Mouse (Mus musculus) adrenal gland, postnatal 14 days (tissue): ENCODE results near the gene Ptcd3. TPM values are rescaled to one million over a fixed set of nuclear protein-coding genes. Genes with fewer than 3 reads are reported as not detected.

Experiments used
- DNase-seq: peaks from one replicate; pipeline ENCODE4 v3.0.0; 2021; ENCODE audit warnings: mixed read lengths
- total RNA-seq: library from RNA; stranded (reverse); gene quantifications from 2 replicates; pipeline ENCODE4 v1.2.3, GENCODE M21; 2021

Gene Ptcd3
- total RNA-seq, 1 experiment from 2014 or later = 112 TPM

DNA sequence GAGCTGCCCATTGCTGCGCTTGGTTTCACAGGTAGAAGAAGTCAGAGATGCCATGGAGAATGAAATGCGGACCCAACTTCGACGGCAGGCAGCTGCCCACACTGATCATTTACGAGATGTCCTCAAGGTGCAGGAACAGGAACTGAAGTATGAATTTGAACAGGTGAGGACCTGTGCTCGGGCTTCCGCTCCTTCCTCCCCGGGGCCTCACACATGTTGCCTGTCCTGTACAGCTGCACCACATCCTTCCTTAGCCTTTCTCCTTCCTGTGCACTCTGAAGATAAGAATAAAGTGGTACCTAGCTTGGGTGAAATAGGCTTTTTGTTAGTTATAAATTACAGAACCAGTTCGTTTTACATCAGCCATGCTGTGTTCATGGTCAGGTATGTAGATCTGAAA, 37.2 kb downstream of the Ptcd3 start:
- no peak for DNase-seq

DNA sequence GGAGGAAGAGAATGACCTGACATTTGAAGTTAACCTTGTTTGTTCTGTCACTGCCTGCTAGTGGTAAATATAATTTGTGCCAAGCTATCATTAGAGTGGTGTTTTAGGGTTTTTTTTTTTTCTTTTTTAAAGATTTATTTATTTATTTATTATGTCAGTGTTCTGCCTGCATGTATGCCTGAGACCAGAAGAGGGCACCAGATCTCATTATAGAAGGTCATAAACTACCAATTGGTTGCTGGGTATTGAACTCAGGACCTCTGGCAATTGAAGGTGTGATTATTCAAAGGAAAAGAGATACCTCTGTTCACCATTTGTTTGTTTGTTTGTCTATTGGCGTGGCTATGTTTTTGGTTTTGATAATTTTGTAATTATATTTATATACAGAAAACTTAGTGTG, 39.7 kb downstream of the Ptcd3 start:
- DNase-seq = no peak

DNA sequence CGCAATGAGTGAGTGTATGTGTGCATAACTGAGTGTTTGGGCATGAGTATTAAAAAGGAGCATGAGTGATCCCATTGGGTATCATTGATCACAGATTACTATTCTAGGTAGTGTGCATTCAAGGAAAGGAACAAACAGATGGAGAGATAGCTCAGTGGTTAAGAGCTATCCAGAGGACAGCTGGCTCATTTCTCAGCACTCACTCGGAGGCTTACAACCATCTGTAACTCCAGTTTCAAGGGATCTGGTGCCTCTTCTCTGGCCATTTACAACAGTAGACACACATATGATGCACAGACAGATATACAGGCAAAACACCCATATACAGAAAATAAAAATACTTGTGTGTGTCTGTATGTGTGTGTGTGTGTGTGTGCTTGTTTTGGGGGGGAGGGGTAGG, 40.8 kb downstream of the Ptcd3 start:
- DNase-seq = no peak

DNA sequence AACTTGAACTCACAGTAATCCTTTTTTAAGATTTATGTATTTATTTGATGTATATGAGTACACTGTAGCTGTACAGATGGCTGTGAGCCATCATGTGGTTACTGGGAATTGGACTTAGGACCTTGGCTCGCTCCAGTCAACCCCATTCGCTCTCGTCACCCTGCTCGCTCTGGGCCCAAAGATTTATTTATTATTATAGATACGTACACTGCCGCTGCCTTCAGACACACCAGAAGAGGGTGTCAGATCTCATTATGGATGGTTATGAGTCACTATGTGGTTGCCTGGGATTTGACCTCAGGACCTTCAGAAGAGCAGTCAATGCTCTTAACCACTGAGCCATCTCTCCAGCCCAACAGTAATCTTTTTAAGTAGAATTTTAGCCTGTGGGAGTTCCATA, 61.6 kb downstream of the Ptcd3 start:
- peak; percentile 17 for DNase-seq

DNA sequence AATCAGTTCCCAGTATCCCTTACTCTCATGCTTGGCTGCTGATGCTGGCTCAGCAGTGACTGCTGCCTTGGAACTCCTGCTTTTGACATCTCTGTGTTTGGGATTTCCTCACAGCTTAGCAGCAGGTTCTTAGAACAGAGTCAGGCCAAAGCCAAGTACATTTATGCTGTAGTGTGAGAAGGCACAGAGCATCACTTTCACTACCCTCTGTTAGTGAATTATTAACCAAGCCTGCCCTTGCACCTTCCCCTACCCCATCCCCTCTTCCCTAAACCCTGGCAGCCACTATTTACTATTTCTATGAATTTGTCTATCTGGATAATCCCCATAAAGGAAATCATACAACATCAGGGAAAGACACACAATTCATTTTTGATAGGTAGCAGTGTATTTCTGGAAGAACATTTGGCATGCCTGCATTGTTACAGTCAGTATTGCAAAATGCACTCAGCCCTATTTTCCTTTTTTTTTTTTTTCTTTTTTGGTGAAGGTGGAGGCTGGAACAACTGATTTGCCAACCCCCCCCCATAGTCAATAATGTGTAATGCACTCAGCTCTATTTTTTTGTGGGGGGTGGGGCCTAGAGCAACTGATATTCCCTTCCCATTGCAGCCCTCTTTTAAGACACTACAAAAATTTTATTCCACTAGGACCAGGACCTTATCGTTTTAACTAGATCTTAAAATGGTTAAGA, 67.8 kb downstream of the Ptcd3 start:
- no peak for DNase-seq

DNA sequence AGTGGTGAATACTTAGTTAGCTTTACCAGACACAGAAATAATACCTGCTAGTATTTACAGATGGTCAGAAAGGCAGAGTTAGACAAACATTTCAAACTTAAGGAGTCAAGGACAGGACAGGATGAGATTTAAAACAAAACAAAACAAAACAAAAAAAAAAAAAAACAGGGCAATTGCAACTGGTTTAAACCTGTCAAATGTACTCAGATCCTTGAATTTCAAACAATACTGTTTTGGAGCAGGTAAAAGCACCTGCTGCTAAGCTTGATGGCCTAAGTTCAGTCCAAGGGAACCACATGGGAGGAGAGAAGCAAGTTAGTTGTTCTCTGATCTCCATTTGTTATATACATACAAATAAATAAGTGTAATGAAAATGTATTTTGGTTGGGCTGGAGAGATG, 68.7 kb downstream of the Ptcd3 start:
- no peak for DNase-seq

DNA sequence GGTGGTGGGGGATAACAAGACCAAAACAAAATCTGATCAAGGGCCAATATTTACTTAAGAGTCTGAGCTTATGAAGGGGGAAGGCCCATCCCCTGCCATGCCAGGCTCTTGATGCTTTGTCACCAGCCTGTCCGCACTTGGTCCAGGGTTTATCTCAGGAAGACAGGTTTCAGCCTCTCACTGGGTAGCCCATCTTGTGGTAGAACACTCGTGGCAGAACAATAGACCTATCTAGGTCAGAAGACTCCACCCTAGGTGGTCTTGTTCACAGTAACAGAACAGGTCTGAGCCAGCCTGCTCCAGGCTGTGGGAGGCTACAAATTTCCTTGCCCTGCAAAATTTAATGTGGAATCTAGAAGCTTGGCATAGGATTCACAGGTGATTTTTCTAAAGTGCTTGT, 71.7 kb downstream of the Ptcd3 start:
- DNase-seq = no peak

DNA sequence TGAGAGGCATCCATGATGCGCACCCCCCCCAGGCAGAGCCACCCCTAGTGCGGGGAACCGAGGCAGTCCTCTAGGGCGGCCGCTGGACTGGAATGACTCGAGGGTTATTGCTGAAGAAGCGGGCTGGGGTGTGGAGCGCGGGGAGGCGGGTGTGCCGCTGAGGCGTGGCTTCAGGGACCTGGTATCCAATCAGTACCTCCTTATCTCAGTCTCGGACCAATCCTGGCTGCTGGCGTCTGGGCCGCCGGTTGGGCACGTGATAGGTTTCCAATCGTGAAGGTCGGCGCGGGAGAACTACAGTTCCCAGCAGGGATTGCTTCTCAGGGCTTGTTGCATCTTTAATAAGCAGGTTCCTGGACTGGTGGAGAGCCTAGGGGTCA, 77.0 kb downstream of the Ptcd3 start:
- peak; percentile 97 for DNase-seq

DNA sequence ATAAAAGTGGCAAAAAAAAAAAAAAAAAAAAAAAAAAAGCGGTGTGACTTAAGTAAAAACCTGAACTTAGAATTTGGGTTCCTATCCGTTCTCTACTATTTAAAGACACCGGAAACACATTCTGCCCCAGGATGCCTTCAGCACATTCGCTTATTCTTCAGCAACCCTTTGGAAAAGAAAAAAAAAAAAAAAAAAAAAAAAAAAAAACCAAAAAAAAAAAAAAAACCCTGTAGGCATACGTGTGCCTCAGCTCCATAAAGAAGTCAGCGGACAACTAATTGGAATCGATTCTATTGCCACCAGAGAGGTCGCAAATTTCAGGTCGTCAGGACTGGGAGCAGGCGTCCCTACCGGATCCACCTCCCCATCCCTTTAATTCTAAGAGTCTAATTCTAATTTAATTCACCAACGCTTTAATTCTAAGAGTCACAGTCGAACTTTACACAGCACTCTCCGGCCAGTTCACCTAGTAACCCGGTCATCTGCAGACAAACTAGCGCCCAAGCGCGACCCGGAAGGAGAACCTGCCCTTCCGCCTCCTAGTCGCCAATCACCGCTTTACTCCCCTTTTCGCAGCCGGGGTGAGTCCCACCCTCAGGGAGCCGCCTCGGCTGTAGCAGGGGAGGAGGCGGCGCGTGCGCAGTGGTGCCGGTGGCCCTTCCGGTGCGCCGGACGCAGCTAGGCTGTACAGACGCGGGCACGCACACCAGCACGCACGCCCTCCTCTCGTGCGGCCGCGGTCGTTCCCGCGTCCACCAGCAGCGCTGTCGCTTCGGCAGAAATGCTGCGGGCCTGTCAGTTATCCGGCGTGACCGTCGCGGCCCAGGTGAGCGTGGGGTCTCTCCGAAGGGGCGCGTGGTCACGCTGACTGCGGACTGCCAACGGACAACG, 77.6 kb downstream of the Ptcd3 start, which contains the start of gene Immt:
TSS of gene Immt (plus strand) at position 642 of the 891 bp plus-strand sequence.
- DNase-seq = peak; percentile 99

Other genes with a start within 250 kb of the Ptcd3 start
- gene Reep1, start 201.2 kb downstream of the Ptcd3 start, total RNA-seq = 8.2 and 11.0 TPM in 2 replicates
- gene Mrpl35, start 81.8 kb downstream of the Ptcd3 start, total RNA-seq = 50.1 and 54.5 TPM in 2 replicates
- 387 and 402 TPM in 2 replicates for gene Immt, start 77.4 kb downstream of the Ptcd3 start, total RNA-seq
- 60.9 and 68.3 TPM in 2 replicates for gene Polr1a, start 303 bp upstream of the Ptcd3 start, total RNA-seq
- 137 and 170 TPM in 2 replicates for gene St3gal5, start 188.8 kb upstream of the Ptcd3 start, total RNA-seq